Mouse (Mus musculus) T-helper 17 cell (primary cell): ENCODE measurements around the gene Kcnq2.

Source experiments
- in situ Hi-C, 2 experiments: fragments of 300-600 bp; cut with MboI, MseI; formaldehyde crosslinking; loops; 1 replicate in 1 of 2; 2 replicates in 1 of 2; pipeline ENCODE4 v1.15.1; 2025; ENCODE audit warnings: high pct_unique_total_duplicates in 2 of 2

Gene Kcnq2

DNA sequence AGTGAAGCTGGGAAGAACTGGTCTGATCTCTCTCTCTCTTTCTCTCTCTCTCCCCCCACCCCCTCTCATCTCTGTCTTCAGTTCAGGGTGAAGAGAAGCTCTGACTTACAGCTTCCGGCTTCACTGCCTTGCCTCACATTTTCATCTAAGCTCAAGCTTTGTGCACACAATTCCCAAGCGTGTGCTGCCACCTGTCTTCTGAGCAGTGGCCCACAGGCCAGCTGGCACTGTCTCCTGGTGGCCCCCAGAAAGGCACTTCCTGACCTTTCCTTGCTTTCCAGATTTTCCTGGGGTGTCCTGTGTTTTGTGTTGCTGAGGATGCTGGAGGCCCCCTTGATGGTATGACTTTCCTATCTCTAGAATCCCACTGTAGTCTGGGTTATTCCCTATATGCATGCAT is 31.0 kb downstream of the Kcnq2 start:
- in situ Hi-C loops: no loop called here

DNA sequence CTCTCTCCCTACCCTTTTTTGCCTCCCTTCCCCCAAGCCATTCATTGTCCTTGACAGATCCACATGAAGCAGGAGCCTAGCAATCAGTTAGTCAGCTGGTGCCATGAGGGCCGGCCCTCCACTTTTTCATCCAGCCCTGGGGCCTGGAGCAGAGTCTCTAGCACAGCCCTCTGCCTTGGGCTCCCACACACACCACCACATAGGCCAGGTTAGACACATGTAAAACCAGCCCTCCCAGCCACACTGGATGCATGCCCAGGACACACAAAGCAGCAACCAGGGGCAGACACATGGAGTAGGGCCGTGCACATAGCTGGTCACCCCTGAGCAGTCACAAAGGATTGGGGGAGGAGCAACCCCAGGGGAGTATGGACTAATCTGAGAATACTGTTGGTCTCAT is 32.9 kb downstream of the Kcnq2 start:
- in situ Hi-C loops: no loop called here

- in situ Hi-C loops: no loop called here
Measured at GRCm38 (mm10) chr2:181101626-181102025, 33.5 kb downstream of the Kcnq2 start.

- in situ Hi-C loops: no loop called here
Measured at GRCm38 (mm10) chr2:181100087-181100486, 35.0 kb downstream of the Kcnq2 start.

- in situ Hi-C loops: no loop called here
Measured at GRCm38 (mm10) chr2:181090123-181090522, 45.0 kb downstream of the Kcnq2 start.

- in situ Hi-C loops: no loop called here
Measured at GRCm38 (mm10) chr2:181084997-181085396, 50.1 kb downstream of the Kcnq2 start.

DNA sequence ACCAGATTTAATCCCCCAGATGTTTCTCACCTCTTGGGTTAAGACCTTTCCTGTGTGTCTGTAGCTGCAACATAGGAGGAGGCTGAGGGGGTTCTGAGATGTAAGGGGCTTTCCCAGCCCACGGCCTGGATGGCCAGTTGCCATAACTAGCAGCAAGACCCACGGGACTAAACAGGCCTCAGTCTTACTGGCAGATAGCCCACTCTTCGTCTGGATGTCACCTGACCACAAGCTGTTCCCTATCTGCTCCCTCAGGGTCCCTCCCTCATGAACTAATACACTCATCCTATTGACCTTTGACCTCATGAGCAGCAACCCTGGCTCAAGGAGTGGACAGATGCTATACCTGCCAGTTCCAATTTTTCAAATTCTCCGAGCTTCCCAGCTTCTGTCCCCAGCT is 51.2 kb downstream of the Kcnq2 start:
- in situ Hi-C loops: no loop called here

DNA sequence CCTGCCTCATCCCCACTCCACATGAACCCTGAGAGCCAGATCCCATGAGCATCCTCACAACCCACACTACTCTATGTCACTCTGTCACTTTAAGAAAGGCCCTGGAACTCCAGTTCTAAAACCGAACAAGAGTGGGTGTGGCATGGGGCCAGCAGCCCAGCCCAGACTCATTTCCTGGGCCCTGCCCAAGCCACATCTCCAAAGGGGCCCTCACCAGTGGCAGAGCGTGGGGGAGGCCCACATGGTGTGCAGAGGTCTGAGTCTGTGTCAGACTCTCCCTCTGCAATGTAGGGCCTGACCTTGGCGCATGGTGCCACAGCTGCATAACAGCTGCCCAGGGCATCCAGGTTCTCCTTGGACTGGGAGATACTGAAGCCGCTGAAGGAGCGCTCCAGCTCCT is 54.2 kb downstream of the Kcnq2 start:
- in situ Hi-C loops: no loop called here

- in situ Hi-C loops: no loop called here
Measured at GRCm38 (mm10) chr2:181079518-181079917, 55.6 kb downstream of the Kcnq2 start.

DNA sequence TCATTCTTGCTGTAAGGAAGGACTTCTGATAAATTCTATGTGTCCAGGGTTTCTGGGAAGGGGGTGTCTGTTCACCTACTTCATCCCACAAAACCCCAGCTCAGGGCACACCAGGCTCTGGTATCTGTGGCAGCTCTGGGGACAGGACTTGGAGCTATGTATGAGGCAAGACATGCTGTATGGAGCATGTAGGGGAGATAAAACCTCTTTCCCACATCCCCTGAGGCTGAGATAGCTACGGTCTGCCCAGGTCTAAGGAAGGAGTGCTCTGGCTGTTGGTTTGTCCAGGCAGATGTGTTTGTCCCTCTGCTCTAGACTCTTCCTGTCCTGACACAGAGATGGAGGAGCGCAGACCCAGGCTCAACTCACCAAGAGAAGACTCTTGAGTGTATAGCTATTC is 56.2 kb downstream of the Kcnq2 start:
- in situ Hi-C loops: no loop called here

GRCm38 (mm10) chr2:181075501-181075900 is 59.6 kb downstream of the Kcnq2 start:
- in situ Hi-C loops: no loop called here

DNA sequence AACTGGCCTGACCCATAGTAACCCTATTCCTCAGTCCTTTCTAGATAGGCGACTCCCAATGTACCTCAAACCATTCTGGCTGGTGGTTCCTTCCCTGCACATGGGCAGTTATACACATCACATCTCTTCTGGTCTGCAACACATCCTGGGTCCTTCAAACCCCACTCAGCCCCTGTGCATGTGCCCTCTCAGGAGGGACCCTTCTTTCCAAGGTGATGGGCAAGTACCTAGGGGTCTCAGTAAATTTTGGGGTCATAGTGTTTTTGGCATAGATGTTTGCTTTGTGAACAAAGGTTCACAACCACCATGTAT is 62.7 kb downstream of the Kcnq2 start:
- in situ Hi-C loops: no loop called here

DNA sequence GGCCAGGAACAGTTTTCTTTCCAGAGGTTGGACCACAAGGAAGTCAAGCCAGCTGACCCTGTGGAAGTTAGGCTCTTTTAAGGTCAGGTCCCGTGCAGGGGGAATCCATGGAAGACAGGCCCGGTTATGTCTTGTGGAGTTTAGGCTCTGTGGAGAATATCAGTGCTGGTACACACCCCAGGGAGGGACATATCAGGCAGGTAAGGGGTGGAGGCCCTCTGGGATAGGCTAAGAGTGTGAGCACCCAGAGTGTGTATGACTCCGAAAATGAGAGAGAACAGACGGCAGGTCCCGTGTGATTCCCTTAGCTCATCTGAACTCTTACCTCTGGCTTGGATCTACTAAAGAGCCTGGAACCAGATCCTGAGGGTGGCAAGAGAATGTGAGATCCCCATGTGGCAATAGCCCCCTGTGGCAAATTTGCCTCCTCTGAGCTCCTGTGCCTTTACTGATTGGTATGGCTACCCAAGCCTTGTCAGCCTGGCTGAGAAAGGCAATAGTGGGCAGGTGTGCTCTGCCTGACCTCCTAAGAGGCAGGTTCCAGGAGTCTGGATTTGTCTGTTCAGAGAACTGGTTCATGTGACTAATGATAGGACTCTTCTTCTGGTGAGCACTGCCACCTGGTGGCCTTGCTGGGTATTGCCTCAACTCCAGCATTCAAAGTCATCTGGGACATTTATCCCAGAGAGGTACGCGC is 63.2 kb downstream of the Kcnq2 start:
- in situ Hi-C loops: no loop called here

DNA sequence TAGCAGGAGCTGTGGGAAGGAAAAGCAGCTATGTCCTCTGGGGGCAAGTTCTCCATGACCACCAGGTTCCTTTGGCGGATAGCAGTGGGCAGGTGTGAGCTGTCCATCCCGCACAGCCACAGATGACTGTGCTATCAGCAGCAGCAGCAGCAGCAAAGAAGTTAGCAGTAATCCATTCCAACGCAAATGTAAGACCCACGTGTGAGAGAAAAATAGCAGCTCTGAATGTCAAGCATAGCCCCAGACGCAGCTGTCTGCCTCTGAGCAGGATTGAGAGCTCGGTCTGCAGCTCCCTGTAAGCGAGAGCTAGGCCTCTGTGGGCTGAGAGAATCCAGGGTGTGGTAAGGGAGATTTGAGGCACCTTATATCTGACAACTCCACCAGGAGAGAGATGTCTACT is 65.0 kb downstream of the Kcnq2 start:
- in situ Hi-C loops: no loop called here

- in situ Hi-C loops: no loop called here
Measured at GRCm38 (mm10) chr2:181068499-181068898, 66.6 kb downstream of the Kcnq2 start.

- in situ Hi-C loops: no loop called here
Measured at GRCm38 (mm10) chr2:181065827-181066226, 69.3 kb downstream of the Kcnq2 start.

DNA sequence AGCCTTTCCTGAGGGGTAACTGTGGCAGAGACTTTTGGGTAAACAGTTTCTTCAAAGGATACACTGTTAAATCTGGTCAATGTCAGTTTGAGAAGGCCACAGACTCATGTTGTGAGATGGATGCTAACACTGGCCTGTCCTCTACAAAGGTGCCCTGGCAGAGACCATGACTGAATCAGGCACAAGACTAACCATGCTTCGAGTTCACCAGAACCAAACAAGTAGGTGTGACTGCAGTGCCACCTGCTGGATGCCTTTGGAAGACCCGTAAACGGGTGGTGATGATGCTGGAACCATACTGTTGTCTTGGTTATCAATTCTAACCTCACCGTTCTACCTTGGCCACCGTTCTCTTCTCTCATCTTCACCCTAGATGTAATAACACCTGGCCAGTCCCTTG is 75.0 kb downstream of the Kcnq2 start:
- in situ Hi-C loops: no loop called here

- in situ Hi-C loops: no loop called here
Measured at GRCm38 (mm10) chr2:181058193-181058592, 76.9 kb downstream of the Kcnq2 start.

- in situ Hi-C loops: no loop called here
Measured at GRCm38 (mm10) chr2:181057341-181057740, 77.8 kb downstream of the Kcnq2 start.

DNA sequence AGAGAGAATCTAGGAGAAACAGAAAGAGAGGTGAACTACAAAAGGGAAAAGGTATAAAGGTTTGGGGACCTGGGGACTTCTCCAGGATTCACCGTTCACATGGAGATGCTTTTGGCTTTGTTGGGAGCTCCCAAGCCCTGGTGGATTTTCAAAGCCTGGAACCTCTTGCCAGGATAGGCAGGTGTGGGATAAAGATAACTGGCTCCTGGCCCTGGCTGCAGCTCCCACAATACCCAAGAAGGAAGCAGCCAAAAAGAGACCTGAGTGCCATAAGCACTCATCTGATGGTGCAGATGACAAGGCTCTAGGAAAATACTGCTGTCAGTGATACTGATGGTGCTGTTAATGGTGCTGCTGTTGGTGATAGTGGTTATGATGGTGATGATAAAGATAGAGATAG is 82.9 kb downstream of the Kcnq2 start:
- in situ Hi-C loops: no loop called here

GRCm38 (mm10) chr2:181048986-181049385 is 86.1 kb downstream of the Kcnq2 start:
- in situ Hi-C loops: no loop called here

GRCm38 (mm10) chr2:181048252-181048945 is 86.7 kb downstream of the Kcnq2 start:
- in situ Hi-C loops: no loop called here

DNA sequence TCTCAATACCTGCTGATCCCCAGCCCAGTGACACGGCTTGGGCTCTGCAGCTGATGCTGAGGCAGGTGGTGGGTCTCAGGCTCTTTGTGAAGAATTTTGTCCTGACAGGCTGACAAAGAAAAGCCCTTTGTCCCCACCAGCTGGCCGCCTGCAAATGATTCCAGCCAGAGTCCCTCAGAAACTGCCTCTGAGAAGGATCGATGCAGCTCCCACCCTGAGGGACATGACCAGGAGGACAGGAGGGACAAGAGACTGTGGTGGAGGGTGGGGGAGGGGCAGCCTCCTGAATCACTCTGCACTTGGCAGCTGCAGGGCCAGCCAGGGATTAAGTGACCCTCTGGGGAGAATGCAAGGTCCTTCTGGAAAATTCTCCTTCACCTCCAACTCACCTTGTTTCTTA is 91.1 kb downstream of the Kcnq2 start:
- in situ Hi-C loops: no loop called here

GRCm38 (mm10) chr2:181043437-181043836 is 91.7 kb downstream of the Kcnq2 start, which contains the start of gene Chrna4:
Gene Chrna4 (minus strand): TSS chr2:181043546.
- in situ Hi-C loops: no loop called here
